Comparison of ENCODE assay signal across 17 mouse cellular contexts in genomic region chr7:98149802-98150201, GRCm38 (mm10). TPM values are rescaled to one million over a fixed set of nuclear protein-coding genes. Genes with fewer than 3 reads are reported as not detected.
DNase-seq lines count a peak whose midpoint lies in the region; ATAC-seq and TF ChIP-seq lines count a peak whose summit lies in the region.
"Had no signal": no experiment of that assay in that cellular context is flagged by ENCODE, and none has a peak within 500 bp of the region (broad histone marks: within the 10 kb centered on the region; RNA-seq: fewer than 3 reads in every experiment).

No protein-coding gene starts in this region.

- H3K4me2 ChIP-seq in heart, embryonic 12.5 days = no peak overlapping the region
- H3K4me2 ChIP-seq in midbrain, postnatal 0 days (ENCODE audit: low read depth, low read length, poor library complexity, severe bottlenecking) = no peak overlapping the region
- no peak overlapping the region for H3K4me2 ChIP-seq in limb, embryonic 11.5 days (ENCODE audit: low read depth, severe bottlenecking)
- H3K4me2 ChIP-seq: neural tube, embryonic 15.5 days had no signal

- 0 out of 2 replicates have a peak, but pooled peaks cover under 1% of the 10 kb centered on the region for H3K27me3 ChIP-seq in heart, embryonic 12.5 days (replicated peaks)
- H3K27me3 ChIP-seq in midbrain, embryonic 10.5 days (ENCODE audit: low read depth, poor library complexity, severe bottlenecking) = no peaks in the 10 kb centered on the region
- H3K27me3 ChIP-seq in midbrain, postnatal 0 days (ENCODE audit: insufficient read depth, low read length) = no peaks in the 10 kb centered on the region
- H3K27me3 ChIP-seq in limb, embryonic 11.5 days (ENCODE audit: control insufficient read depth, insufficient read depth, low read length) = no peaks in the 10 kb centered on the region
- H3K27me3 ChIP-seq: neural tube, embryonic 15.5 days had no signal

- no peaks in the 10 kb centered on the region for H3K36me3 ChIP-seq in heart, embryonic 12.5 days
- no peaks in the 10 kb centered on the region for H3K36me3 ChIP-seq in midbrain, embryonic 10.5 days
- peaks cover 4% of the 10 kb centered on the region; the same call in 1 of the 2 replicates for H3K36me3 ChIP-seq in midbrain, postnatal 0 days (ENCODE audit: insufficient read depth, low read length)
- H3K36me3 ChIP-seq in limb, embryonic 11.5 days (ENCODE audit: control insufficient read depth, insufficient read depth, low read length) = no peaks in the 10 kb centered on the region

- H3K4me3 ChIP-seq in heart, embryonic 12.5 days = no peak overlapping the region
- H3K4me3 ChIP-seq in midbrain, embryonic 10.5 days = no peak overlapping the region
- no peak overlapping the region for H3K4me3 ChIP-seq in midbrain, postnatal 0 days (ENCODE audit: low read depth, low read length)
- H3K4me3 ChIP-seq in limb, embryonic 11.5 days (ENCODE audit: low read depth, low read length) = no peak overlapping the region
- H3K4me3 ChIP-seq: neural tube, embryonic 15.5 days had no signal

- 11% methylated on average over 3 of the region's 3 CpGs for WGBS in heart, embryonic 12.5 days
- WGBS in midbrain, embryonic 10.5 days = 25% methylated on average over 3 of the region's 3 CpGs
- 21% methylated on average over 3 of the region's 3 CpGs for WGBS in midbrain, postnatal 0 days
- 4% methylated on average over 3 of the region's 3 CpGs for WGBS in limb, embryonic 11.5 days

- H3K9me3 ChIP-seq in heart, embryonic 12.5 days (replicated peaks) = no peaks in the 10 kb centered on the region
- no peaks in the 10 kb centered on the region for H3K9me3 ChIP-seq in midbrain, embryonic 10.5 days (replicated peaks)
- H3K9me3 ChIP-seq in midbrain, postnatal 0 days (ENCODE audit: low read length) = no peaks in the 10 kb centered on the region
- no peaks in the 10 kb centered on the region for H3K9me3 ChIP-seq in limb, embryonic 11.5 days (ENCODE audit: control insufficient read depth, low read length)
- H3K9me3 ChIP-seq: neural tube, embryonic 15.5 days had no signal

- H3K27ac ChIP-seq in heart, embryonic 12.5 days (ENCODE audit: poor library complexity, severe bottlenecking) = peak overlapping the region; percentile 52; the same call in 1 of the 2 replicates
- H3K27ac ChIP-seq in midbrain, embryonic 10.5 days (replicated peaks) = peak overlapping the region; percentile 58; the same call in 1 of the 2 replicates
- H3K27ac ChIP-seq in midbrain, postnatal 0 days (ENCODE audit: low read depth, low read length) = no peak overlapping the region
- H3K27ac ChIP-seq in limb, embryonic 11.5 days (replicated peaks; ENCODE audit: low read depth, low read length) = no peak overlapping the region
- H3K27ac ChIP-seq: neural tube, embryonic 15.5 days; stomach, postnatal 0 days had no signal

- H3K9ac ChIP-seq in heart, embryonic 12.5 days = no peak overlapping the region; the same call in 1 of the 2 replicates
- no peak overlapping the region for H3K9ac ChIP-seq in midbrain, postnatal 0 days (replicated peaks; ENCODE audit: low read length, poor library complexity, severe bottlenecking)
- no peak overlapping the region for H3K9ac ChIP-seq in limb, embryonic 11.5 days (ENCODE audit: low read length)
- H3K9ac ChIP-seq: neural tube, embryonic 15.5 days had no signal

- no peak for TF ChIP-seq CTCF in midbrain, postnatal 0 days (IDR thresholded peaks at IDR 0.05)

- no peak for DNase-seq in heart, adult 18-20 months
- no peak for DNase-seq in midbrain, embryonic 10.5 days (ENCODE audit: low spot score)
- no peak for DNase-seq in midbrain, postnatal 0 days (ENCODE audit: low spot score)
- no peak for DNase-seq in limb, embryonic 11.5 days (ENCODE audit: low spot score)
- peak; percentile 63 for DNase-seq in yolk sac, embryonic 10.5 days (ENCODE audit: low spot score)
- DNase-seq in urinary bladder, postnatal 36 days (ENCODE audit: low spot score in 2 of 2) = no peak
- DNase-seq in lung, postnatal 25 days (ENCODE audit: low spot score) = no peak
- DNase-seq: gastrocnemius, postnatal 10 days; spleen, adult 18-20 months; thymus, postnatal 36 days had no signal

- H3K4me1 ChIP-seq in heart, embryonic 12.5 days (replicated peaks) = peaks cover 36% of the 10 kb centered on the region
- H3K4me1 ChIP-seq in midbrain, embryonic 10.5 days = peaks cover 59% of the 10 kb centered on the region
- H3K4me1 ChIP-seq in midbrain, postnatal 0 days (ENCODE audit: insufficient read depth, low read length) = no peaks in the 10 kb centered on the region
- peaks cover 16% of the 10 kb centered on the region for H3K4me1 ChIP-seq in limb, embryonic 11.5 days (ENCODE audit: control insufficient read depth, insufficient read depth, low read length)

- 0 out of 2 replicates have a peak, but pooled peaks have one; percentile 16 for ATAC-seq in heart, embryonic 12.5 days (ENCODE audit: insufficient number of reproducible peaks, low FRiP score)
- no peak for ATAC-seq in midbrain, postnatal 0 days (ENCODE audit: low FRiP score)
- peak; percentile 27; the same call in 1 of the 2 replicates for ATAC-seq in limb, embryonic 11.5 days (ENCODE audit: insufficient number of reproducible peaks, low FRiP score, low TSS enrichment, low read depth)
- ATAC-seq: CD4-positive, CD25-positive, alpha-beta regulatory T cell, adult 4 months; inflammation-experienced regulatory T-cells, adult 6 months; lung, postnatal 0 days had no signal

RNA-seq across cellular contexts. Expression of gene Omp, which starts 4.5 kb away (rescaled TPM):
- 0.19 and 0.20 TPM in 2 replicates for polyA plus RNA-seq in heart, embryonic 12.5 days (2016; fragmentation: Nextera tagmentation; extraction: Ambion mirVana)
- not detected for total RNA-seq in heart, adult 18-20 months (2021)
- 0.10 TPM in 2 replicates for polyA plus RNA-seq in midbrain, embryonic 10.5 days (2016; fragmentation: Nextera tagmentation; extraction: Ambion mirVana)
- total RNA-seq in midbrain, postnatal 0 days (2014; rRNA removed) = 0.55 and 0.57 TPM in 2 replicates
- 0.22 and 0.46 TPM in 2 replicates for polyA plus RNA-seq in midbrain, postnatal 0 days (2015; fragmentation: Nextera tagmentation; extraction: Ambion mirVana)
- 0.14 and 0.20 TPM in 2 replicates for polyA plus RNA-seq in limb, embryonic 11.5 days (2014; fragmentation: Nextera tagmentation; extraction: Ambion mirVana)
- polyA plus RNA-seq: CD4-positive, CD25-positive, alpha-beta regulatory T cell, adult 4 months; inflammation-experienced regulatory T-cells, adult 6 months had no signal

RNA-seq across cellular contexts. Expression of gene Capn5, which starts 28.3 kb away (rescaled TPM):
- polyA plus RNA-seq in heart, embryonic 12.5 days (2016; fragmentation: Nextera tagmentation; extraction: Ambion mirVana) = 7.4 and 8.0 TPM in 2 replicates
- total RNA-seq in heart, adult 18-20 months (2021) = 1 to 10 TPM; 1.4 to 3.0 TPM
- 6.4 and 7.0 TPM in 2 replicates for polyA plus RNA-seq in midbrain, embryonic 10.5 days (2016; fragmentation: Nextera tagmentation; extraction: Ambion mirVana)
- 40.0 and 51.9 TPM in 2 replicates for total RNA-seq in midbrain, postnatal 0 days (2014; rRNA removed)
- 20.7 and 20.9 TPM in 2 replicates for polyA plus RNA-seq in midbrain, postnatal 0 days (2015; fragmentation: Nextera tagmentation; extraction: Ambion mirVana)
- polyA plus RNA-seq in limb, embryonic 11.5 days (2014; fragmentation: Nextera tagmentation; extraction: Ambion mirVana) = 2.5 and 2.7 TPM in 2 replicates

RNA-seq across cellular contexts. Expression of gene Myo7a, which starts 30.5 kb away (rescaled TPM):
- 13.6 and 14.4 TPM in 2 replicates for polyA plus RNA-seq in heart, embryonic 12.5 days (2016; fragmentation: Nextera tagmentation; extraction: Ambion mirVana)
- 1 to 10 TPM; 3.9 to 5.2 TPM for total RNA-seq in heart, adult 18-20 months (2021)
- 17.7 and 19.2 TPM in 2 replicates for polyA plus RNA-seq in midbrain, embryonic 10.5 days (2016; fragmentation: Nextera tagmentation; extraction: Ambion mirVana)
- total RNA-seq in midbrain, postnatal 0 days (2014; rRNA removed) = 66.0 and 74.3 TPM in 2 replicates
- polyA plus RNA-seq in midbrain, postnatal 0 days (2015; fragmentation: Nextera tagmentation; extraction: Ambion mirVana) = 11.1 and 14.6 TPM in 2 replicates
- 14.0 and 15.7 TPM in 2 replicates for polyA plus RNA-seq in limb, embryonic 11.5 days (2014; fragmentation: Nextera tagmentation; extraction: Ambion mirVana)

RNA-seq across cellular contexts. Expression of gene B3gnt6, which starts 49.5 kb away (rescaled TPM):
- polyA plus RNA-seq in heart, embryonic 12.5 days (2016; fragmentation: Nextera tagmentation; extraction: Ambion mirVana) = 0.10 TPM in 1 of 2 replicates, not detected in the other
- total RNA-seq in heart, adult 18-20 months (2021) = not detected
- polyA plus RNA-seq in midbrain, embryonic 10.5 days (2016; fragmentation: Nextera tagmentation; extraction: Ambion mirVana) = 0.06 TPM in 1 of 2 replicates, not detected in the other
- 1.5 and 2.0 TPM in 2 replicates for total RNA-seq in midbrain, postnatal 0 days (2014; rRNA removed)
- polyA plus RNA-seq in midbrain, postnatal 0 days (2015; fragmentation: Nextera tagmentation; extraction: Ambion mirVana) = 1.3 TPM in 2 replicates
- polyA plus RNA-seq in limb, embryonic 11.5 days (2014; fragmentation: Nextera tagmentation; extraction: Ambion mirVana) = not detected in 2 replicates
- total RNA-seq: gastrocnemius, postnatal 10 days had no signal
- polyA plus RNA-seq: CD4-positive, CD25-positive, alpha-beta regulatory T cell, adult 4 months; heart, postnatal 0 days had no signal

Comparison
In these comparisons a context has a peak if more than half of its experiments do, and no peak if none do; other contexts are left out.
1. H3K27ac ChIP-seq: peak in heart, embryonic 12.5 days (single experiment) and midbrain, embryonic 10.5 days (single experiment); none in midbrain, postnatal 0 days (single experiment) and limb, embryonic 11.5 days (single experiment).